Mouse (Mus musculus) heart, postnatal 10 days (tissue): ENCODE measurements around the gene Evx2. TPM values are rescaled to one million over a fixed set of nuclear protein-coding genes. Genes with fewer than 3 reads are reported as not detected.

Experiments used
- DNase-seq, 2 experiments: peaks; one replicate each; pipeline ENCODE4 v3.0.0; 2021
- intact Hi-C: fragments of 180-260 bp; cut with DNase I; formaldehyde crosslinking; loops from one replicate; pipeline ENCODE4 v1.15.1; 2025
- total RNA-seq, 2 experiments: library from RNA; stranded (reverse); gene quantifications; 2 replicates each; pipeline ENCODE4 v1.2.3; 2021

Evx2 gene
- total RNA-seq, 2 experiments from 2014 or later, result not detected

DNA sequence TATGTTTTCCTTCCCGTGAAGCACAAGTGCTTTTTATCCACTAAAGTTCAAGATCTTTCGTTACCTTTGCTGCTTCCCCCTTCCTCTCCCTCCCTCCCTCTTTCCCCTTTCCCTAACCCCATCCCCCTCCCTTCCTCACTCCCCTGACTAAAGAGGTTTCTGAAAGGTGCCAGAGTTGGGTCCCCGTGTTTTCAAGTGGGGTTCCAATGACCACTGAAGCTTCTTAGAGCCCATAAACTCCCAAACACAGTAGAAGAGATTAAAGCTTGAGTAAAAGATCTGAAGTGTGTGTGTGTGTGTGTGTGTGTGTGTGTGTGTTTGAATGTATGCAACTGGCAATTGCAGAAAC, 9.8 kb upstream of the Evx2 start:
- intact Hi-C loops, result no loop called here

DNA sequence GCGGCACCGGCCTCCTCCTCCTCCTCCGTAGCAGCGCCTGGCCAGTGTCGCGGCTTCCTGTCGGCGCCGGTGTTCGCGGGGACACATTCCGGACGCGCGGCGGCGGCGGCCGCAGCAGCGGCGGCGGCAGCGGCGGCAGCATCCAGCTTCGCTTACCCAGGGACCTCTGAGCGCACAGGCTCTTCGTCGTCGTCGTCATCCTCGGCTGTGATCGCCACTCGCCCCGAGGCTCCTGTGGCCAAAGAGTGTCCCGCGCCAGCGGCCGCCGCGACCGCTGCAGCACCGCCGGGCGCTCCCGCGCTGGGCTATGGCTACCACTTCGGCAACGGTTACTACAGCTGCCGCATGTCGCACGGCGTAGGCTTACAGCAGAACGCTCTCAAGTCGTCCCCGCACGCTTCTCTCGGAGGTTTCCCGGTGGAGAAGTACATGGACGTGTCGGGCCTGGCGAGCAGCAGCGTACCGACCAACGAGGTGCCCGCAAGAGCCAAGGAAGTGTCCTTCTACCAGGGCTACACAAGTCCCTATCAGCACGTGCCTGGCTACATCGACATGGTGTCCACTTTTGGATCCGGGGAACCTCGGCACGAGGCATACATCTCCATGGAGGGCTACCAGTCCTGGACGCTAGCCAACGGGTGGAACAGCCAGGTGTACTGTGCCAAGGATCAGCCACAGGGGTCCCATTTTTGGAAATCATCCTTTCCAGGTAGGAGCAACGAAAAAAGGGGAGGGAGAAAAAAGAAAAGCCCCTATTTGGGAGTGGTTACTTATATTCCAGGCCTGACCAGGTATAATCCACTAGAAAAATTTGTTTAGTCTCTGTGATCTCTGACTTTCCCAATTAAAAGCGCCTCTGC, 9.2 kb upstream of the Evx2 start:
- intact Hi-C loops, result no loop called here
- DNase-seq, result peak; percentile 40

More for the DNA sequence above, 9.8 kb upstream of the Evx2 start:
- DNase-seq, result no peak

DNA sequence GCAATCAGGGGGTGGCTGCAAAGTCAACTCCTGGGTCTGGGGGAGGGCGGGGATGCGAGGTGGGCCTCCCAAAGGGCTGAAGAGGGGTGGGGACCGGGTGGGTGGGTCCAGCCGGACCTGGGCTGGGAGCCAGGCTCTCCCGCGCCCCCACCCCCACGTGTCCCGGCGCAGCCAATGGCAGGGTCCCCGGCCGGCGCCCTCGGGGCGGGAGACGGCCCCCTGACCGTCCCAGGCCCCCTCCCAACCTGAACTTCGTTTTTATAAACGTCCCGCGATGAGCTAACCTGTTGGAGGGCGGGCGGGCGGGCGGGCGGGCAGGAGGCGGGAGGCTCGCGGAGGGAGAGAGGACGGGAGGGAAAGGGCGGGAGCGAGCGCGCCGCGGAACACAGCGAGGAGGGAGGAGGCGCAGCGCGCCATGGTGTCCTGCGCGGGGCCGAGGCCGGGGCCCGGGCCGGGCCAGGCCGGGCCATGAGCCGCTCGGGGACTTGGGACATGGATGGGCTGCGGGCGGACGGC, 8.5 kb upstream of the Evx2 start, which contains the start of gene Hoxd13:
Gene Hoxd13, plus strand, starts transcription at position 469 of the 516 bp plus-strand sequence.
- intact Hi-C loops, result no loop called here
- DNase-seq, result no peak

DNA sequence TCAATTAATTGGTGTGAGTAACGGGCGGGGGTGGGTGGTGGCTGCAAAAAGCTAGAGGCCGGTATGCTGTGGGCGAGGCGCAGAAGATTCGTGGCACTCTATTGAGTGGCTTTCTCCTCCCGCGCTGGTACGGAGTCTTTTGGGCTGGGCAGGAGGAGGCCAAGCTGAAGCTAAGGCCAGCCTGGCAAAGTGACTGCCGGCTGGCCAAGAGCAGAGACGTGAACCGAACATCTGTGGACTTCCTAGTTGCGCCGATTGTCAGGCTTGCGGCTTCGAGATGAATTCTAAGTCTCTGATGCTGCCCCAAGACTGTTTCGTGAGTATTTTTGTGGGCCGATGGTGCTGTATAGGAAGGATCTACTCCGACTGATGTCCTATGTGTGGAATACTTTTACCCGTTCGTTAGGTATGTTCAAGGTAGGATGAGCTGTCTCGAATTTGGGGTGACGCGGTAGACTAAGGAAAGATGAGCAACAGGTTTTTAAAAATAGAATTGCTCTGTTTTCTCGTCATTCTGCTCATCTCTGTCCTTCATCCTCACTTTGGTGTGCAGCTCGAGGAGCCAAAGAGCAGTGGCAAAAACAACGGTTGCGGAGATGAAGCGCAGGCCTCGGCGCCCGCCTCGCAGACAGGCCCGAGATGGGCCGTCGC, 8.0 kb upstream of the Evx2 start:
- DNase-seq, result peak in 1 of 2 experiments; percentile 34
- intact Hi-C loops, result no loop called here

DNA sequence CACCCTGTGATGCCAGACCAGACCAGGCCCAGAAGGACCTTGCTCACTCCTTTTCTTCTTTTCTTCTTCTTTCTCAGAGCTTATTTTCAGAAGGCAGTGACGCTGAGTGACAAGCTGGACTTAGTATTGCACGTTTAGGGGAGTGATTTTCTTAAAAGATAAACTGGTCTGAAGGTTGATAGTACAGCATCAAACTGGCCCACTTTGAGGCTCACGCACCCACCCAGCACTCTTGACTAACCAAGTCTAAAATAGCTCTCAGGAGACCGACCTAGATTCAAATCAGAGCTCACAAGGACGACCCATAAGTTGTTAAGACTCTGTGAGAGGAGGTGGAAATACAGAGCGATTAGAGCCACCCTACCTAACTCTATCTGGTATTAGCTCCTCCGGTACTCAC, 7.1 kb upstream of the Evx2 start:
- no peak for DNase-seq
- intact Hi-C loops, result no loop called here

DNA sequence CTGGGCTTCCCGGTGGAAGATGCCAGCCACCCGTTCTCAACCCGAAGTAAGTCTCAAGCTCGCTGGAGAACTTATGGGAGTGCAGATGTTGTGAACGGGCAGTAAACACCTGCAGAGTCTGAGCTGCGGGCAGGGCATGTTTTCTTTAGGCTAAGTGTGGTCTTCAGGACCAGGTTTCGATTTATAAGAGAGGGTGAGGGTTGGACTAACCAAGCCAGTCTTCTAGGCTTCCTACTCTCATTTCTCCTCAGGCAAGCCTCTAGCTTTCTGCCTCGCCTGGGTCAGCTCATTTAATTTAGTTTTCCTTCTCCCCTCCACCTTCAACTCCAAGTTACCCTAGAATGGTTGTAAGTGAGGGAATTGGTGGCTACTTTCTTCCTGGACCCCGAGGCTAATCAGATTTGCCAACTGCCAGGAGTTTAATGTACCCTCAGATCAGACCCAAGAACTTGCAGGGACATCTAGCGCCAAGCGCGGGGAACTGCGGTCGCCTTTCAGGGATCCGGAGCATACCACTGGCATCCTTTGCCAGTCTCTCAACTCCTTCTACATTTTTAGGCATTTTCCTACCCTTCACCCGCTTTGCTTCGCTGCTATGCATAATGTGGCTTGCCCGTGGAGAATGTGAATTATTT, 4.1 kb upstream of the Evx2 start:
- peak in 1 of 2 experiments; percentile 61 for DNase-seq
- intact Hi-C loops, result loop anchor here (1.0 to 5.0 kb wide), 3 partner anchors 363 to 696 kb away; no protein-coding TSS in a partner anchor

DNA sequence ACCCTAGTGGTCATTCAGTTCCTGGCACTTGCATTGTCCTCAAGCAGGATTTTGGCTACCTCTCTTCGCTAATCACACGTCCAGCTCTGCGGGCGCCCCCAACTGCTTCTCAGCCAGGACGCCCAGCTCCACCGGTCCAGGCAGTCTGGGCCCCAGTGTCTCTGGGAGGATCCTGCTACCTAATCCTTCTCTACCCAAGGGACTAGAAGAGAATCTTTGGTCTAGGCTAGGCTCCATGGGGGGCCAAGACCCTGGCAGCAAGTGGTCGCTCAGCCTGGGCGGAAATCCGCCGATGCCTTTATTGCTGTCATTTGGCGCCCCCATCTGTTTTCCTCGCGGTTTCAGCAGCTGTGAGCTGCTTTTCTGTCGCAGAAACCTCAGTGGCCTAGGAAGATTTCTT, 2.3 kb upstream of the Evx2 start:
- peak; percentile 58 to 72 for DNase-seq
- intact Hi-C loops, result loop anchor here (2.0 to 5.0 kb wide), 2 partner anchors 595 to 694 kb away; no protein-coding TSS in a partner anchor

DNA sequence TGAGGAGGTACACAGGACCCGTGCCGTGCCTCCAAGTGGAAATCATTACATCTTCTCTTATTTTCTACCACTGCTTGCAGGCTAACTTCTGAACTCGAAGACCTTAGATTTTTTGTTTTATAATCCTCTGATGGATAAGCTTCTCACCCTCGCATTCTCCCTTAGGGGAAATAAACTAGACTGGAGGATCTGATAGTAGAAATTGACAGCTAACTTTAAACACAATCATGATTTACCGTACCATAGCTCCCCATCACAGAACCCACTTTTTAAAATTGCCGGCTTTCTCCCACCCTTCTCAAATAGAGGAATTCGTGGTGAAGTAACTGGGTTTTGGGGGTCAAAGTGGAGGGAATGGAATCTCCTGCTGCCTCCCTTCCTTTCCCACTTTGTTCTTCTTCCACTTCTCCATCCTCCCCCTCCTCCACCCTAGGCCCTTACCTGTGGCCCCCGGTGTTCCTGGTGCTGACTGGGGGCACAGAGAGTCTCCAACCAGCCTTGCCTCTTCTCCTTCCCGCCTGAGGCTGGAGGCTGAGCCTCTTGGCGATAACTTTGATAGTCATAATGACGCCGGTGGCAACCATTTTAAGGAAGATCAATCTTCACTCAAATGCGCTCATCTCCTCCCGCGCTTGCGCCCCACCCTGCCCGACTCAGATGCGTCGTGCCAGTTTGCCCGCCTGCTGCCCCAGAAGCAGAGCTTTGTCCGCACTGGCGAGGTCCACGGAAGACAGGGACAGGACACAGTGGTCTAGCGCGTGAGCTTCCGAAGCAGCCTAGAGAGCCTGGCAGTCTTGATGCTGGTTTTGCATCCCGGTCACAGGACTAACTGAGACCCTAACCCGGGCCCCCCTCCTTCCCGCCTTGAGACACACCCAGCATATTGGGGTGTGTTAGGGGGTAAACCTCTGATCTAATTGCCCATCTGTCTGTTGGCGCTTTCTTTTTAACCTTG, 1.3 kb upstream of the Evx2 start:
- DNase-seq, result peak in 1 of 2 experiments; percentile 2
- intact Hi-C loops, result loop anchor here (5.0 kb wide), 1 partner anchor 693 kb away; no protein-coding TSS in a partner anchor

DNA sequence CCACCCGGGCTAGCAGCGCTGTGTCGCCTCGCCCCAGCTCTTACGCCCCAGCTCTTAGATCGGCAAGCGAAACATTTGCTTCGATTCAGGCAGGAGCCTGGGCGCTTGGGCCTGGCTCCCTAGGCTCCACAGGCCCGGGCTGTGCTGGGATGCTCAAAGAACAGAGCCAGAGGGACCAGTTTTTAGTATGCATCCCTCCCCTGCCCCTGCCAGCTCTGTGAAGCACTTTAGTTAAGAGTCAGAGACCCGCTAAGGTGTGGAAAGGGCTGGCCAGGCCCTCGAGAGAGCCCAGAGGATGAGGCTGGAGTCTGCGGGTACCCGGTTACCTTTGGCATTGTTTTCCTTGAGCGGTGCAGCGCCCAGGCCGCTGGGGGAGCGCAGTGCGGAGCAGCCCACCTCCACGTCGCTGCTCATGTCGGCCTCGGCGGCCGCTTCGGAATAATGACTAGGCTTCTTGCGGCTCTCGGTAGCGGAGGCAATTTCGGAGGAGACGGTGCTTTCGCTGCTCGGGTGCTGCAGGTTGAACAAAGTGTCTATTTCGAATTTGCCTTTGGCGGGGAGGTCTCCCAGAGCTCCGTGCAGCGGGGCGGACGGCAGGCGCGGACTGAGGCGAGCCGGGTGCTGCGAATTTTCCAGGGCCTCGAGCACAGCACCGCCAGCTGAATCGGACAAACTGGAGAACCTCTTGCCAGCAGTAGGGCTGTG, 538 bp downstream of the Evx2 start:
- peak; percentile 36 to 39 for DNase-seq
- intact Hi-C loops, result no loop called here

DNA sequence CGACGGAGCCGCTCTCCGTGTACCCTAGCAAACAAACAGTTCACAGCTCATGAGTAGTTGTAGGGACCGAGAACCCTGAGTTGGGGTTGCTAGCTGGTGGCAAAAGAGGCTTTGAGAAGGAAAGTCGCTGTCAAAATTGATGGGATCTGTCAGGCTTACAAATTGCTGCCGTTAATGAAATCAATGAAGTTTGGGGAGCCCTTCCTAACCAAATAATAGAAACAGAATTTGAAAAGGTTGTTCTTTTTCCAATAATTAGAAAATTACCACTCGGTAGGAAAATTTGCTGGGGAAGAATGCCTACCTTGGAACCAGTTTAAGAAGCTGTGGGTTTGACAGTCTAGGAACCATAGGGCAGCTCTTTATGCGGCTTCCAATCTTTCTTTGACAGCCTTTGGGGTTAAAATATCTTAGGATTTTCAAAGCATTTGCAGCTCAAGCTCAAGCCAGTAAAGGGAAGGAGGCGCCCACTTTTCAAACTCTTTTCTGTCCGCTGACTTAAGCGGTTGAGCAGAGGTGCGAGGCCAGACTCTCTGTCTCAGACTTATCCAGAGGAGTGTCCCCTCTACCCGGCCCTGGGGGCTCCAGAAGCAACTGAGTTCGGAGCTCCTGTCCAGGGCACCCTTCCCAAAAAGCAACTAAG, 1.2 kb downstream of the Evx2 start:
- DNase-seq, result peak in 1 of 2 experiments; percentile 27
- intact Hi-C loops, result no loop called here

DNA sequence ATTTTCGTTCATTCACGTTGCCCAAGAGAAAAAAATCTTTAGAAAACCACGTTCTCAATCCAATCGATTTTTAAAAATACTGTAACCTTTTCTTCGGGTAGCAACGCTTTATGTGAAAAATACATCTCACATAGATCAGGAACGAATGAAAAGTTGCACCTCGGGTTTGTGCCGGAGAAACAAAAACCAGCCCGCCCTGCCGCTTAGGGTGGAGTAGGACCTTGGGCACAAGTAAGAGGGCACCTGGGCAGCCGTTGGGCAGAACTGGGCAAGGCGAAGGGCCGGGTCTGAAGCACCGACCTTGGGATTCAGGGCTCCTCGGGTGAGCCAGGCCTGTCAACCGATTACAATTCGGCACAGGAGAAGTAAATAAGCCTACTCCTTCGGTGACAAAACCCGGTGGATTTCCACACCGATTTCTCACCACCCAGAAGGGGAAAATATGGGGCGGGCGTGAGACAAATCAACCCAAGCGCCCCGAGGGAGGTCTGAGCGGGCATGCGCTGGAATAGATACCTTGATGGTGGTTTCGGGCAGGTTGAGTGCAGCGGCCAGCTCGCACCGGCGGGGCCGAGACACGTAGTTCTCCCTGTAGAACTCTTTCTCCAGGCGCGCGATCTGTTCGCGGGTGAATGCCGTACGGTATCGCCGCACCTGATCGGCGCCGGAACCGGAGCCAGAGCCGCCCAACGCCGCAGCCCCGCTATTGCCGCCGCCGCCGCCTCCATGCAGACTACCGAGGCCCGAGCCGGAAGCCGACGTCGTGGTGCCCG, 1.9 kb downstream of the Evx2 start:
- DNase-seq, result peak; percentile 40 to 46
- intact Hi-C loops, result no loop called here

DNA sequence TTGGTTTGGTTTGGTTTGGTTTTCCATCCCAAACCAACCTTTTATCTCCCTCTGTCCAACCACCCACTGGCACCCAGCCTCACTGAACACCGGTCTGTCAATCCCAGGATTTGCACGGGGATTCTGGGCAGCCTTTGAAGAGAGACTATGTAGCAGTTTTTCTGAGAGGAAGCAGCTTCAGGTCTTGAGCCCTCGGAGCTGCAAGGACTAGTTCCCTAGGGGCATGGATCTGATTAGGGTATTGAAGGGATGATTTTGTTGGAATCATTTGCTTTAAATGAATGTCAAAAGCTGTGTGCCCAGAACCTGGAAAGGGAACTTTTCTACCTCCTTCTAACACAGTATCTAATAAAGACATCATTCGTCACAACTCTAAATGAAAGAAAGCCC, 2.7 kb downstream of the Evx2 start:
- intact Hi-C loops, result no loop called here
- DNase-seq, result peak; percentile 19 to 25

DNA sequence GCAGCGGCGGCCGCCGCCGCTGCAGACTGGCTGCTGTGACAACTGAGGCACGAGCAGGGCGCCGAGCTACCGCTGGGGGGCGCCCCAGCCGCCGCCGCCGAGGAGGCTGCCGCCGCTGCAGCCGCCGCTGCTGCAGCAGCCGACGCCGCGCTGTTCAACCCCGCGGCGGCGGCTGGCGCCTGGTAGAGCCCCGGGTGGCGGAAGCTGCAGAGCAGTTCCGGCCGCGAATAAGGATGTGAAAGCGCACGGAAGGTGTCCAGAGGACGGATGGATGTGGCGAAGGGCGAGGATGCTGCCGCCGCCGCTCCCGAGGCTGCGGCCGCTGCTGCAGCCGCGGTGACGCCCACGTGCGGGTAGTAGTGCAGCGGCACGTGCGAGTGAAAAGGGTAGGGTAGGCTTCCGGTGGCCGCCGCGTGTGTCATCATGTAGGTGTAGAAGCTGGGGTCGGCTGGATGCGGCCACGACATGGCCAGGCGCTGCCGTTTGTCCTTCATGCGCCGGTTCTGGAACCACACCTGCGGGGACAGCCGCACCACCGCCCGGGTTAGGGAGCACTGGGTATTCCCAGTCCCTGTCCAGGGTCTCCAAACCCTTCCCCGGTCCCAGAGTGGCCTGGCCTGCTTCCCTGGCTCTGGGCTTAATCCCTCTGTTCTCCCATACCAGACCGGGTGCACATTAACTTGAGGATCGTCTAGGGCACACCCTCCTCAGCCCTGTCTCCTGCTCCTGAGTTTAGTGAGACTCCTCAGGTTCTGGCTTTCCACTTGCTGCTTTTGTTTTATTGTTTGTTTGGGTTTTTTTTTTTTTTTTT, 3.3 kb downstream of the Evx2 start:
- peak; percentile 8 to 18 for DNase-seq
- intact Hi-C loops, result no loop called here

DNA sequence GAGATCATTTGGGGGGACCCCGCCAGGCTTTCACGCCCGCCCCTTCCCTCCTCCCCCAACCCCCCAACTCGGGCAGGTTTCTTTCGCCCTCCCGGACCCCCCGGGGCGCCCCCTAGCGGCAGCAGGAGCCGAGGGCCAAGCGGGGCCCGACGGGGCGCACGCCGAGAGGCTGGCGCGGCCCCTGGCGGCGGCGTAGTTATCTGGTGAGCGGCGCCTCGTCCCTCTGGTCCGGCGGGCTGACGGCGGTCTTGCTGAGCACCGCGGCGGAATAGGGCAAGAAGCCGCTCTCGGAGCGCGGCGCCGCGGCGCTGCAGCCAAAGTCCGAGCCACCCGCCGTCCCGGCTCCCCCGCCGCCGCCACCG, 4.0 kb downstream of the Evx2 start:
- intact Hi-C loops, result no loop called here
- peak in 1 of 2 experiments; percentile 51 for DNase-seq

DNA sequence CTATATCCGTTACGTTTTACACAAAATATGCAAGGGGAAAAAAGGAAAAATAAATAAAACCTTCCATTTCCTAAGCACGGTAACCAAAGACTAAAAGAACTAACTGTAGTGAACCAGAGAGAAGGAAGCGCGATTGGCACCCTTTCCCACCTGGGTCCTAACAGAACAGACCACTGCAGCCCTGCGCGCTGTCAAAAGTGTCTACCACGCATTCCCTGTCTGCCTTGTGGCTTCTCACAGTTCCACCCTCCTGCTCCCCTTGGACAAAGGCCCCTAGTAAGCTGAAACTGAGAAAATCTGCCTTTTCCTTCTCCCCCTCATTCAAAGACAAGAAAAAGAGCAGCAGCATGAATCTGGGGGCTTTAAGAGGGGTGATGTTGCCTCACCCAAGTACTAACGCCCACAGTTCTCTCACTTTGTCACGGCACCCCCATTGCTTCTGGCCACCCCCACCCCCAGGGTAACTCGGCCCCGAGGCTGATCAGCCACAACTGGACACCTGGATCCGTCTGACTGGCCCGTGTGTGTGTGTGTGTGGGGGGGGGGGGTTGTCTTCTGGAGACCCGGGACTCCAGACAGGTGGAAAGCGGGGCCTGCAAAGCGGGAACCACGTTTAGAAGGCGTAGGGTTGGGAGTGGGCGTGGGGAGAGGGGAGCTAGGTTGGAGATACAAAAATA, 4.5 kb downstream of the Evx2 start:
- DNase-seq, result no peak
- intact Hi-C loops, result loop anchor here (5.0 kb wide), 1 partner anchor 1378 kb away; no protein-coding TSS in a partner anchor

DNA sequence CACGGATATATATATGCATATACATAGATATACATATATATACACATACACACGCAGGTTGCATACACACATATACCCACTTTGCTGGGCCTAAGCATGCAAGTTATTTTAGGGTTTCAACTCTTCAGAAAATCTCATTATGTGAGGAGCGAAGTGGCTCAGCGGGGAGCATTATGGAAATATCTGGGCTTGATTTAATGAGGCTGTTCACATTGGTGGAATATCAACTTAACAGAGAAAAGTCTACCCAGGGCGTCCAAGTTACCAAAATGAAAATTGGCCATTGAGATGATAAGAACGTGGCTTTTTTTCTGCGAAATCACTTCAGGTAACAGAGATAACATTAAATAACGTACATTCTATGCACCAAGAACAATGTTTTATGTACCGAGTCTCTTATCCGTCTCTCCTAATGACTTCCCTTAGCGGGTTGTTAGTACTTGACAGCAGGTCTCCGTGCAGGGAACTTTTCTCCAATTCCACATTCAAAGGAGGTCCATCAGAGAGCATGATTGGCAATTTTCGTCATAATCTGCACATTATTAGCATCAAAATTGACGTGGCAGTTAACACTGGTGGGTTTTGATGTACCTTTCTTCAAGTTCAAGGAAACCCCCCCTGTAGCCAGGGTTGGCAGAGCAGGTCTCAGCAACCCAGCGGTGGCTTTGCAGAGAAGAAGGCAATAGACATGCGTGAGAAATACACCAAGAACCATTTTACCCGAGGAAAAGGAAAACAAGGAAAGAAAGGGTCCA, 5.4 kb downstream of the Evx2 start:
- intact Hi-C loops, result loop anchor here (5.0 kb wide), 1 partner anchor 1377 kb away; no protein-coding TSS in a partner anchor
- peak in 1 of 2 experiments; percentile 30 for DNase-seq
